29 mouse cellular contexts compared by ENCODE assay signal in genomic region chr17:85013485-85013884, GRCm38 (mm10). TPM values are rescaled to one million over a fixed set of nuclear protein-coding genes. Genes with fewer than 3 reads are reported as not detected.
"Had no signal": no experiment of that assay in that cellular context is flagged by ENCODE, and none has a peak within 500 bp of the region (broad histone marks: within the 10 kb centered on the region; RNA-seq: fewer than 3 reads in every experiment).

No protein-coding gene starts in this region.

- H3K4me2 ChIP-seq: heart, embryonic 11.5 days; heart, embryonic 13.5 days; heart, embryonic 15.5 days; hindbrain, embryonic 12.5 days; hindbrain, embryonic 14.5 days; limb, embryonic 12.5 days; liver, embryonic 12.5 days had no signal

- H3K27ac ChIP-seq: gastrocnemius, adult 2 months; heart, adult 2 months; heart, embryonic 13.5 days; heart, embryonic 15.5 days; hindbrain, embryonic 10.5 days; hindbrain, embryonic 12.5 days; hindbrain, embryonic 14.5 days; layer of hippocampus, adult 2 months; left cerebral cortex, adult 2 months; limb, embryonic 10.5 days; limb, embryonic 12.5 days; liver, embryonic 12.5 days; liver, embryonic 14.5 days had no signal

- H3K4me3 ChIP-seq: gastrocnemius, adult 2 months; heart, adult 2 months; heart, embryonic 13.5 days; heart, embryonic 15.5 days; hindbrain, embryonic 10.5 days; hindbrain, embryonic 12.5 days; layer of hippocampus, adult 2 months; left cerebral cortex, adult 2 months; limb, embryonic 10.5 days; limb, embryonic 12.5 days; liver, embryonic 12.5 days had no signal

- H3K9me3 ChIP-seq: heart, embryonic 13.5 days; heart, embryonic 15.5 days; hindbrain, embryonic 10.5 days; hindbrain, embryonic 12.5 days; limb, embryonic 10.5 days; limb, embryonic 12.5 days; liver, embryonic 12.5 days had no signal

- H3K9ac ChIP-seq: heart, embryonic 13.5 days; heart, embryonic 15.5 days; hindbrain, embryonic 12.5 days; hindbrain, embryonic 14.5 days; limb, embryonic 12.5 days; liver, embryonic 12.5 days; liver, embryonic 14.5 days had no signal

- H3K27me3 ChIP-seq: heart, embryonic 13.5 days; heart, embryonic 15.5 days; hindbrain, embryonic 12.5 days; limb, embryonic 12.5 days; liver, embryonic 12.5 days had no signal

- ATAC-seq: hindbrain, embryonic 16.5 days; inflammation-experienced regulatory T-cells, adult 6 months; intestine, postnatal 0 days; liver, embryonic 12.5 days had no signal

- H3K4me1 ChIP-seq: heart, embryonic 15.5 days; hindbrain, embryonic 10.5 days; hindbrain, embryonic 12.5 days; limb, embryonic 10.5 days; limb, embryonic 12.5 days had no signal

- DNase-seq: gastrocnemius, adult 2 months; gastrocnemius, postnatal 10 days; gastrocnemius, postnatal 25 days; heart, adult 2 months; heart, postnatal 4 days; kidney, adult 18-20 months; kidney, adult 8-10 months; kidney, postnatal 10 days; kidney, postnatal 25 days; kidney, postnatal 4 days; liver had no signal

RNA-seq across cellular contexts. Expression of gene Slc3a1, which starts 14.7 kb away (rescaled TPM):
- total RNA-seq: gastrocnemius, adult 2 months; heart, postnatal 25 days; layer of hippocampus, postnatal 10 days had no signal
- polyA plus RNA-seq: heart, postnatal 0 days had no signal
